Mouse (Mus musculus) hindbrain, postnatal 0 days (tissue): ENCODE results near the gene Nenf. TPM values are rescaled to one million over a fixed set of nuclear protein-coding genes. Genes with fewer than 3 reads are reported as not detected.
A peak's percentile ranks its signal among the peaks of the same experiment; 100 is the strongest.

Source experiments
- ATAC-seq: fragments of 200-750 bp; cut with Nextera tagmentation; 2 replicates; pipeline ENCODE4 v1.8.0; 2017; ENCODE audit warnings: mild to moderate bottlenecking, moderate TSS enrichment, moderate library complexity
- DNase-seq: peaks from one replicate; pipeline ENCODE4 v3.0.0-alpha.2; 2015; ENCODE audit warnings: low spot score
- H3K27ac ChIP-seq: fragments of 300-500 bp; sonication (generic); 2 replicates; pipeline ENCODE4 v1.5.1; 2014; ENCODE audit warnings: mild to moderate bottlenecking
- H3K27me3 ChIP-seq: fragments of 300-500 bp; sonication (generic); 2 replicates; pipeline ENCODE4 v1.6.1; 2014; ENCODE audit warnings: low read length, mixed read lengths; ENCODE audit not compliant: insufficient read depth
- H3K36me3 ChIP-seq: fragments of 300-500 bp; sonication (generic); 2 replicates; pipeline ENCODE4 v1.6.1; 2014; ENCODE audit warnings: low read length, mixed read lengths; ENCODE audit not compliant: insufficient read depth
- H3K4me1 ChIP-seq: fragments of 300-500 bp; sonication (generic); 2 replicates; pipeline ENCODE4 v1.6.1; 2014; ENCODE audit warnings: antibody characterized with exemption, low read length, mixed read lengths; ENCODE audit not compliant: insufficient read depth
- H3K4me2 ChIP-seq: fragments of 300-500 bp; sonication (generic); 2 replicates; pipeline ENCODE4 v1.6.1; 2014; ENCODE audit warnings: low read depth, mild to moderate bottlenecking, low read length, moderate library complexity, mixed read lengths
- H3K4me3 ChIP-seq: fragments of 300-500 bp; sonication (generic); 2 replicates; pipeline ENCODE4 v1.5.1; 2014; ENCODE audit warnings: low read length
- H3K9ac ChIP-seq: fragments of 300-500 bp; sonication (generic); replicated peaks from 2 replicates; pipeline ENCODE4 v1.6.1; 2014; ENCODE audit warnings: mild to moderate bottlenecking, low read length, moderate library complexity, mixed read lengths
- H3K9me3 ChIP-seq: fragments of 300-500 bp; sonication (generic); 2 replicates; pipeline ENCODE4 v1.6.1; 2016; ENCODE audit warnings: low read length, mixed read lengths
- CTCF ChIP-seq: IDR thresholded peaks from 2 replicates; pipeline ENCODE4 v1.5.1; 2016; ENCODE audit warnings: antibody characterized with exemption, control low read depth, low read depth
- WGBS: fragments of 180-500 bp; shearing (Covaris S2); extraction: QIAGEN DNeasy Blood & Tissue Kit; methylation state at CpG from one replicate; pipeline ENCODE4 v1.1.7; 2014; 5-methylcytosine and 5-hydroxymethylcytosine counted together
- polyA plus RNA-seq: library from polyadenylated mRNA; unstranded; fragments of >200 nt; fragmentation: Nextera tagmentation; extraction: Ambion mirVana; gene quantifications from 2 replicates; pipeline ENCODE4 v1.2.1, GENCODE M21; 2015
- total RNA-seq: library from RNA; depleted of rRNA; stranded (reverse); fragments of >200 nt; gene quantifications from 2 replicates; pipeline ENCODE4 v1.2.3, GENCODE M21; 2014

Gene Nenf
- total and polyA plus RNA-seq, 2 experiments from 2014 or later, result 143 to 182 TPM

DNA sequence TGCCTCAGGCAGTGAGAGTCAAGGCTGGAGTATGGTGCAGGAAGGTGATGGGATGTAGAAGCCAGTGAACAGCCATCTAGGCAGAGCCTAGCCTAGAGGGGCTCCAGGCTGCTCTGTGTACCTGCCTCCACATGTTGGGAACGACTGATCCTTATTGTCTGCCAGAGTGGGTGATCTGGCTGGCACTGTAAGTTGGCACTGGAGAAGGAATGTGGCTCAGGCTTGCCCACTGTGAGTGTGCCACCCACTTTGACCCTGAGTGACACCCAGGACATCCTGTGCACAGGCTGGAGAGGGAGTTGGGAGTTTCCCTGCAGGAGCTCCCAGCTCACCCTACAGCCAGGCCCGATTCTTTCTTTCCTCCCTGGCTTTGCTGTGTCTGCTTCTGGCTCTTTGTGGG, 21.9 kb upstream of the Nenf start:
- ATAC-seq (no peak), DNase-seq (no peak)
- no peak overlapping the region for H3K9ac ChIP-seq
- no peak overlapping the region for H3K4me2 ChIP-seq
- no peaks in the 10 kb centered on the region for H3K9me3 ChIP-seq
- 84% methylated on average over 2 of the region's 2 CpGs for WGBS
- no peak for TF ChIP-seq CTCF
- no peaks in the 10 kb centered on the region for H3K4me1 ChIP-seq
- H3K27me3 ChIP-seq, result no peaks in the 10 kb centered on the region
- peaks cover 60% of the 10 kb centered on the region for H3K36me3 ChIP-seq
- no peak overlapping the region for H3K4me3 ChIP-seq
- no peak overlapping the region for H3K27ac ChIP-seq

DNA sequence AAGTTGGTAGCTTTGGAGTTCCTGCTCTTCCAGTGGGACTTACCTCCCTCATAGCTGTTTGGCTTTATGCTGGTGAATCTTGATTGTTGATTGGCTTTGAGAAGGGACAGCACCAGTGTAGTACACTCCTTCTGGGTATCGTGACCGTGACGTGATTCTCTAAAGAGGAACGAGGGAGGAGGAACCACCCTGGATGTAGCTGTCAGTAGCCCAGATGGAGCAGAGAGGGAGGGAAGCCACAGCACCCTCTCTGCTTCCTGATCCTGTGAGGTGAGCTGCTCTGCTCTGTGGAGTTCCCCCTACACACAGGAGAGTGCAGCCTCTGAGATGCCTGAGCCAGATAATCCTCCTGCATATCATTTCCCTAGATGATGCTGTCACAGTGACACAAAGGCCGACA, 16.5 kb upstream of the Nenf start:
- H3K4me1 ChIP-seq, result no peaks in the 10 kb centered on the region
- H3K27ac ChIP-seq, result no peak overlapping the region
- H3K4me3 ChIP-seq, result no peak overlapping the region
- H3K36me3 ChIP-seq, result peaks cover 22% of the 10 kb centered on the region
- no peak for ATAC-seq
- no peak overlapping the region for H3K9ac ChIP-seq
- no peak for DNase-seq
- no peak for TF ChIP-seq CTCF
- WGBS, result 78% methylated on average over 5 of the region's 5 CpGs
- no peaks in the 10 kb centered on the region for H3K27me3 ChIP-seq
- no peaks in the 10 kb centered on the region for H3K9me3 ChIP-seq
- no peak overlapping the region for H3K4me2 ChIP-seq

GRCm38 (mm10) chr1:191330356-191330755, 12.4 kb upstream of the Nenf start:
- WGBS, result 72% methylated on average over 4 of the region's 4 CpGs
- Histone ChIP-seq H3K4me1 (peaks cover 13% of the 10 kb centered on the region; the same call in 1 of the 2 replicates), H3K27me3 (no peaks in the 10 kb centered on the region), H3K9me3 (no peaks in the 10 kb centered on the region), H3K9ac (no peak overlapping the region), H3K4me3 (no peak overlapping the region), H3K36me3 (peaks cover 5% of the 10 kb centered on the region; the same call in 1 of the 2 replicates), H3K27ac (no peak overlapping the region), H3K4me2 (no peak overlapping the region)
- DNase-seq, result no peak
- no peak for TF ChIP-seq CTCF
- no peak for ATAC-seq

DNA sequence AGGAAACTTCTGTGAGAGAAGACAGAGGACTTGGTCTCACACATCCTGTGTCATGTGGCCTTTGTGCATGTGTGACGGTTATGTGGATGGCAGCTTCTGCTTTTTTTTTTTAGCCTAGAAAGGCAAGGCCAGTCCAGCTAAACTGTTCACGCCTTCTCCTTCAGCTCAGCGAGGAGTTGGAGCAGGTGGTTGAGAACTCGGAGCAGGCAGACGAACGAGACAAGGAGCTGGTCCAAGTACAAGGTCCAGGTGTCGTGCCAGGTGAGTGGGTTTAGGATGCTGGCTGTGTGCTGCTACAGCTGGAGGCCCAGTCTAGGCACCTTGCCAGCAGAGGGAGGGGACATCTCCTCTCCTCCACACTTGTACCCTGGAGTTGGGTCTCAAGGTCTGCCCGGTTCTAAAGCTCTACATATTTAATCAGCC, 10.0 kb upstream of the Nenf start:
- peaks cover 13% of the 10 kb centered on the region; the same call in 1 of the 2 replicates for H3K4me1 ChIP-seq
- peak overlapping the region; percentile 89; the same call in 1 of the 2 replicates for H3K4me2 ChIP-seq
- 53% methylated on average over 8 of the region's 8 CpGs for WGBS
- ATAC-seq (no peak), DNase-seq (peak; percentile 28)
- H3K9me3 ChIP-seq, result no peaks in the 10 kb centered on the region
- no peak overlapping the region for H3K4me3 ChIP-seq
- TF ChIP-seq CTCF, result no peak
- peaks cover under 1% of the 10 kb centered on the region; the same call in 1 of the 2 replicates for H3K36me3 ChIP-seq
- H3K27me3 ChIP-seq, result no peaks in the 10 kb centered on the region
- no peak overlapping the region for H3K9ac ChIP-seq
- H3K27ac ChIP-seq, result no peak overlapping the region

GRCm38 (mm10) chr1:191327258-191327657, 9.3 kb upstream of the Nenf start:
- DNase-seq (no peak), ATAC-seq (no peak)
- no peaks in the 10 kb centered on the region; the same call in 1 of the 2 replicates for H3K36me3 ChIP-seq
- no peaks in the 10 kb centered on the region for H3K9me3 ChIP-seq
- no peak overlapping the region for H3K9ac ChIP-seq
- peaks cover 13% of the 10 kb centered on the region; the same call in 1 of the 2 replicates for H3K4me1 ChIP-seq
- TF ChIP-seq CTCF, result no peak
- H3K4me3 ChIP-seq, result no peak overlapping the region
- no peaks in the 10 kb centered on the region for H3K27me3 ChIP-seq
- WGBS, result 69% methylated on average over 8 of the region's 8 CpGs
- H3K27ac ChIP-seq, result no peak overlapping the region
- H3K4me2 ChIP-seq, result peak overlapping the region; percentile 89

DNA sequence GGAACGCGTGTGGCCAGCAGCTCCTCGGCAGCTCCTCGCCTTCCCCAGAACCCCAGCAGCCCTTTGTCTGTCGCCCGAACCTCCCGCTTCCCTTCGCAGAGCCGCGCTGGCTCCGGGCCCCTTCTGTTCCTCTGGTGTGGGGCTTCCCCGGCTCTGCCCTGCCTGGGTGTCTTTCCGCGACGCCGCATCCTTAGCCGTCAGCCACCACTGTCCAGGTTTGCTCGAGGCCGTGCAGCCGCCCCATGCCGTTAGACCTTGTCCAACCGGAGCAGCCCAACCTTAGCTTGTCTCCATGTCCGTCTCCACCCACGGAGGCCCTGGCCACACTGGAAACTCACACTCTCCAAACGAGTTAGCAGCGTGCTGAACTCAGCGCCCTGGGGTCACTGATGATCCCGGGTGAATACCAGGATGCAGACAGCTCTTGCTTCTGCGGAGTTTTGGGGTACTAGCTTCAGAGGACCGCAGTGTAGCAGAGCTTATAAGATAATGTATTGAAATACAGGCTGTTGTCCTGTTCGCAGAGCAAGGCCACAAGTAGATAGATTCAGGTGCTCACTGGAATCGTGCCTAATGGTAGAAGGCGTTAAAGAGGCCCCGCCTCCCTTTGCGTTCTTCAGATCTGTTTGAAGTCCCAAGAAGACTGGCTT, 8.4 kb upstream of the Nenf start:
- Histone ChIP-seq H3K4me1 (peaks cover 13% of the 10 kb centered on the region; the same call in 1 of the 2 replicates), H3K27ac (peak overlapping the region; percentile 88), H3K36me3 (no peaks in the 10 kb centered on the region; the same call in 1 of the 2 replicates), H3K27me3 (no peaks in the 10 kb centered on the region), H3K9me3 (no peaks in the 10 kb centered on the region), H3K4me3 (peak overlapping the region; percentile 74), H3K9ac (peak overlapping the region; percentile 91), H3K4me2 (peak overlapping the region; percentile 89)
- DNase-seq, result peak; percentile 58
- ATAC-seq, result peak; percentile 69
- WGBS, result under 1% methylated on average over 33 of the region's 35 CpGs
- no peak for TF ChIP-seq CTCF

DNA sequence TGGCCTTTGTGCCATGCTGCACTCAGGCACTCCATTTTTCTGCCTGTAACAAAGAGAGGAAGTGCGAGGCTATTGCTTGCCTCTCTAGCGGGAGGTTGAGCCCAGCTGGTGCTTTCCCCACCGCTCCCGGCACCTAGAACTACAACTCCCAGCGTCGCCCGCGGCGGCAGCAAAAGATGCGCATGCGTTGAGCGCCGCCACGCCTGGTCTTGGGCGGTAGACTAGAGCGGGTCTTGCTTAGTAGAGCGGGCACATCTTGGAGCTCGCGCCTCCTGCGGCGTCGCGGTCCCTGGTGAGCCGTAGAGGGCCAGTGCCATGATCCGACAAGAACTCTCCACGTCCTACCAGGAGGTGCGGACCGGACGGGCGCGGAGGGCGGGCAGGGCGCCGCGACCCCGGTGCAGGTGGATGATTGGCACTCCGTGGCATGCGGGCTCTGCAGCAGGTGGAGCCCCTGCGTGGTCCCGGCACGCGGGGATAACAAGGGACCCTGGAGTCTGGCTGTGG, 7.8 kb upstream of the Nenf start, which contains the start of gene Tmem206:
Gene Tmem206, plus strand, starts transcription at position 187 of the 507 bp plus-strand sequence.
- under 1% methylated on average over 42 of the region's 42 CpGs for WGBS
- Histone ChIP-seq H3K4me1 (peaks cover 13% of the 10 kb centered on the region; the same call in 1 of the 2 replicates), H3K9me3 (no peaks in the 10 kb centered on the region), H3K36me3 (no peaks in the 10 kb centered on the region), H3K4me2 (peak within 1 kb of the TSS; percentile 89), H3K9ac (peak within 1 kb of the TSS; percentile 91), H3K27ac (peak within 1 kb of the TSS; percentile 88), H3K27me3 (no peaks in the 10 kb centered on the region), H3K4me3 (peak within 1 kb of the TSS; percentile 74)
- TF ChIP-seq CTCF, result peak; percentile 40
- ATAC-seq (peak; percentile 95), DNase-seq (peak; percentile 98)
